Mouse (Mus musculus) erythroid progenitor cell, adult 5-6 weeks (primary cell): Measurements from ENCODE around the gene Mcm9. TPM values are rescaled to one million over a fixed set of nuclear protein-coding genes. Genes with fewer than 3 reads are reported as not detected.
"Not testable (repeated sequence)": the region's sequence is repeated elsewhere in the genome, so short reads cannot be mapped to it uniquely, and the experiment has no call there.

Source experiments
- ATAC-seq: replicated peaks from 2 replicates; pipeline ENCODE4 v1.8.0; 2016; ENCODE audit warnings: moderate number of reproducible peaks, mild to moderate bottlenecking, moderate TSS enrichment, inconsistent platforms; ENCODE audit not compliant: poor library complexity, low FRiP score, severe bottlenecking
- total RNA-seq, 2 experiments: library from RNA; stranded (forward) in 1 of 2; stranded (reverse) in 1 of 2; fragments of 150-400 nt in 1 of 2; fragments of 186-747, 209-891 nt in 1 of 2; gene quantifications; 2 replicates each; pipeline versions ENCODE4 v1.2.3 to v1.2.4; 2015 to 2017; ENCODE audit warnings: low replicate concordance in 2 of 2

Gene Mcm9
- total RNA-seq, 2 experiments from 2014 or later = 30.4 to 34.0 TPM

GRCm38 (mm10) chr10:53505069-53505468 is 125.2 kb downstream of the Mcm9 start:
- ATAC-seq = no peak

GRCm38 (mm10) chr10:53502875-53503816 is 127.1 kb downstream of the Mcm9 start:
- ATAC-seq = no peak

GRCm38 (mm10) chr10:53502471-53502870 is 127.8 kb downstream of the Mcm9 start:
- no peak for ATAC-seq

GRCm38 (mm10) chr10:53499518-53499917 is 130.7 kb downstream of the Mcm9 start:
- ATAC-seq = no peak

- ATAC-seq = not testable (repeated sequence)
These were observed 134.9 kb downstream of the Mcm9 start for GRCm38 (mm10) chr10:53495349-53495748.

GRCm38 (mm10) chr10:53493954-53494353 is 136.3 kb downstream of the Mcm9 start:
- ATAC-seq = no peak

Other genes starting within 250 kb of the Mcm9 start
- gene Asf1a, start 33.7 kb downstream of the Mcm9 start, total RNA-seq (2015; ENCODE audit: low replicate concordance) = 69.2 and 88.3 TPM in 2 replicates
- 24.5 and 85.2 TPM in 2 replicates for gene Asf1a, start 33.7 kb downstream of the Mcm9 start, total RNA-seq (2017; ENCODE audit: low replicate concordance)
- not detected in 2 replicates for gene Fam184a, start 120.7 kb upstream of the Mcm9 start, total RNA-seq (2015; ENCODE audit: low replicate concordance)
- not detected in 2 replicates for gene Fam184a, start 120.7 kb upstream of the Mcm9 start, total RNA-seq (2017; ENCODE audit: low replicate concordance)